Mouse (Mus musculus) bone marrow macrophage, adult 2 months (primary cell): ENCODE measurements around the gene Ccdc142.

Experiments
- CTCF ChIP-seq: IDR thresholded peaks from 2 replicates; pipeline ENCODE4 v1.5.1; 2012; ENCODE audit warnings: low read depth, mild to moderate bottlenecking, low read length, moderate library complexity
- POLR2A ChIP-seq: IDR thresholded peaks from 2 replicates; pipeline ENCODE4 v1.6.1; 2012; ENCODE audit warnings: mild to moderate bottlenecking, low read depth, low read length, borderline replicate concordance

- no peak for TF ChIP-seq CTCF
- TF ChIP-seq POLR2A = no peak
Measured at GRCm38 (mm10) chr6:83068706-83069487, 32.5 kb upstream of the Ccdc142 start.
